Mouse (Mus musculus) retina, postnatal 7 days (tissue): Measurements from ENCODE around the gene Rbm24.

Source experiments
- DNase-seq: peaks from one replicate; pipeline ENCODE4 v3.0.0-alpha.2; 2012; ENCODE audit warnings: low read depth, low spot score

Rbm24 gene

DNA sequence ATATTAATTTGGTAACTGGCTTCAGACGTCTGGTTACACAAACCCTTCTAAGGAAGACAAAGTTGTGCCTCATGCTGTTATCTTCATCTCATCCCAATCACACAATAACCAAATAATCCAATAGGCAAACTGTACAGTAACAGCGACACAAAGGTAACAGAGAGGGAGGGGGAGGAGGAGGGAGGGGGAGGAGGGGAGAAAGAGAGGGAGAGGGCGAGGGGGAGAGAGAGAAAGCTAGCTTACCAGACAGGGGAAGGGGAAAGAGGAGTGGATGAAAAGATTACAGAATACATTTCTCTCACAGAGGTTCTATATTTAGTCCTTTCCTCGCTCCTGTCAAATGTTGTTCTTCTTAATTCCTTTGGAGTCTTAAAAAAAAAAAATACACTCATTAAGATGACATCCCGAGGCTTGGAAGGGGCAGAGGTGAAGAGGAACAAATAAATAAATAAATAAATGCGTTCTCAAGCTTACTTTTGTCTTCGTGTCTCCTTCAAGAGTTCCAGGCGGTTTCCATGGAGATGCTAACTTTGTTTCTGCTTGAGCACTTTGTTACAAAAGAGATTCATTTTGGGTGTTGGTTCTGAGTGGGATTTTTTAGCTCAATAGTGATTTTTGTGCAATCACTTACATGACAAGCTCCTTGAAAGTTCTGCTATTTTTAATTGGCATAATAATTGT, 15.8 kb downstream of the Rbm24 start:
- DNase-seq, result no peak

DNA sequence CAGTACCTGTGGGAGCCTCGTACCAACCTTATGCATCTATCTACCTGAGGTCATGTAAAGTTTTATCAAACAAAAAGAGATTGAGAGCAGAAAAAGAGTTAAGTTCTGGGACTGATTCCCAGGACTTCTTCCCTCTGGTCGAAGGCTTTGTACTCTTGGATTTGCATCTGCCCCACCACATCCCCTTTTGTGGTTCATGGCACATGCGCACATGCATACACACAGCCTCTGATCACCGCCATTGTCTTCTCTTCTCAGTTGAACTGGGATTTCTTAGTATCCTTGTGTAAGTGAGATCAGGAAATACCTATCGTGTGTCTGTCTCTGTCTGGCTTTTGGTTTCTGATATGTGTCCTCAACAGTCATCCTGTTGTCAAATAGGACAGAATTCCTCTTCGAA, 20.7 kb downstream of the Rbm24 start:
- DNase-seq, result no peak

DNA sequence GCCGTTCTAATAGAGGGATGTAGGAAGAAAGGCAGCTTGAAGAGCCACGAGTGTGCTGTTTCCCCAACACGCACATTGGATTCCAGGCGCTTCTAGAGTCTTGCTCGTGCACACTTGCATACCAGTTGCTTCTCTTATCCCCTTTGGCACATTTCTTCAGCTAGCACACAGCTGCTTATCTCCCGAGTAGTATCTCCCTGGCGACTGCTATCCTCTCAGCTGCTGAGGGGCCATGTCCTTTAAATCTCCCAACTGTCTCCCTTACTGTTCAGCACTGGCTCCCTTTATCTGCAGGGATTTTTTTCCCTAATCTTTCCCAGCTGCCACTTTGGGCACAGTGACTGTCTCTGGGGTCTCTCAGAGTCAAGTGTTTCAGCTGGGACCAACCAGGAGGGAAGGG, 25.8 kb downstream of the Rbm24 start:
- no peak for DNase-seq

DNA sequence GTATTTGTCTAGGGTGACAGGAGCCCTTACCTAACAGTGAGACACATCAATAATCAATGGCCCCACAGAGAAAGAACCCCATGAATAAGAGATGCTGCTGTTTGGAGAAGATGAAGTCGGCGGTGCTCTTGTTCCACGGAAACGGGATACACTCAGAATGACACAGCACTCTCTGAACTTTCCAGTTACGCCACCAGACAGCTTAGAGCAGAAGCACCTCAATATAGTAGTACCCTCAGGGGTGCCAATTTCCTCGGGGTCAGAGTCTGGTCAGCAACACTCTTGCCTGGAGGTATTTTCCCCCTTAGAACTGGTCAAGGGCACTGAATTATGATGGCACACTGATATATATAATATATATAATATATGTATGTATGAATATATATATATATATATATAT, 27.8 kb downstream of the Rbm24 start:
- no peak for DNase-seq

DNA sequence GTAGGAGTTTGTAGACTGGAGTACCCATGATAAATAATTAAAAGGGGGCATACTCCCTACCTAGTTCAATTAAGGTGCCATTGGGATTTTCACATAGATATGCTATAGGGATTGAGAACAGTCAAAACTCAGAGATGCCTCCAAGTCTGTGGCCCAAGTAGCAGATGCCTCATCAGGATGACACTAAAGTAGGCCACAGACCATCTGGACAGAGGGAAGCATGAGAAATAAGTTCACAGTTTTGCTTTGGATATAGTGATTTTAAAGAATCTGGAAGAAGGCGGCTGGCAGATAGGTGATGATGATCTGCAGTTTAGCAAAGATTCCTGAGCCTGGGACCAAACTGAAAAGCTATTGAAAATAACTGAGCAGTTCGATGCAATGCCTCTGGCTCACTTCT, 30.0 kb downstream of the Rbm24 start:
- DNase-seq, result no peak

DNA sequence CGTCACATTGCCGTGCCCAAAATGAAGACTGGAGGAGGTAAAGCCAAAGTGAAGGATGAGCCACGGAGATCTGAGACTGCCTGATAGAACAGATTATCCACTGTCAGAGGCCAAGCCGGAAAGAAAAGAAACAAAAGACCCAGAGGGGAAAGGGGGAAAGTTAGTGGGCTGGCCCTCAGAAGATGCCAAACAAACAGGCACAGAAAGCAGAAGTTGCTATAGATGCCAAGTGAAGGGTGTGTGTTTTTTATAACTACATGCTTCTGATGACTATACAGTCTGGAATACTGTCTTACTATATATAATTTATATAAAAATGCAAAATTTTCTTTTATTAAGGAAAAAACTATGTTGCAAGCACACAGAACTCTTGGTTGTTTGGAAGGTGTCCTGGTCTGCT, 31.7 kb downstream of the Rbm24 start:
- DNase-seq, result no peak

DNA sequence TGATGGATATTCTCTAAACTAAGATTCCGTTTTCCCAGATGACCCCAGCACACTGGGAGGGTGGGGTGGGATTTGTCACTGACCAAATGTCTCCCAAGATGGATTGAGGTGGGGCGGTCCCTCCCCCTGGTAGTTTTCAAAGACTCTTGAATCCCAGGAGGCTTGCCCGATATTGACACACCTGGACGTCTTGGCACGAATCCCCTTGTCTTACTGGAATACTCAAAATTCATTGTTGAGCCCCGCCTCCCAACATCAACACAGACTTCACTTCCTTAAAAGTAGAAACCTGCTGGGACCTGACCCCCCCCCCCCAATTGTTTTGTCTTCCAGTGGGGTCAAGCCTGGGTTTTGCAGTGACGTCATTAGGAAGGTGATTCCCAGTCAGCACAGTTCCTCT, 32.4 kb downstream of the Rbm24 start:
- DNase-seq, result no peak

DNA sequence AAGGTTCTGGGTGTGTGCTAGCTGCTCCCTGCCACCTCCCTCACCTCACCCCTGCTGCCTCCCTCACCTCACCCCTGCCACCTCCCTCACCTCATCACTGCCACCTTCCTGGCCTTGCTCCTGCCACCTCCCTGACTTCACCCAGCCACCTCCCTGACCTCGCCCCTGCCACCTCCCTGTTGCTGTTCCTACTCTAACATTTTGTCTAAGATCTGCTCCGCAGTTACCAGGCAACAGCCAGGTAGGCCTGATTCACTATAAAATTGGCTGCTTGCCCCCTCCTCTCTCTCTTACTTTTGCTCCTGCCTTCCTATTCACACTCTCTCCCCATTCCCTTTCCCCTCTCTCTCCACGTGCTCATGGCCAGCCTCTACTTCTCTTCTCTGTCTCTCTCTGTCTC, 33.3 kb downstream of the Rbm24 start:
- no peak for DNase-seq

DNA sequence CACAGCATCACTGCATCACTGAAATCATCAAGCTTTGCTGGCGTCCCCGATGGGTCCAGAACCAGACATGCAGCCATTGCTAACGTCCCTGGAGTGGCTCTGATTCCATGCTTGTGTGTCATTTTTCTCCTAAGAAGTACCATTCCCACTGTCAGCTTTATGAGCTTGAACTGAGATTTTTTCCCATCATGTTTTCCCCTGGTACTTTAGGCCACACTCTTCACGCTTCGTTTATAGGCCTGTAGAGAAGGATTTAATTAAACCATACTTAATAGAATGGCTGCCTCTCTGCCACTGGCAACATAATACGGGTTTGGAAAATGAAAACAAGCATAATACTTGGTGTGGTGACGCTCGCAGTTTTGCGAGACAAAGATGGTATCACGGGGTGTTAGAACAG, 41.3 kb downstream of the Rbm24 start:
- DNase-seq, result no peak

DNA sequence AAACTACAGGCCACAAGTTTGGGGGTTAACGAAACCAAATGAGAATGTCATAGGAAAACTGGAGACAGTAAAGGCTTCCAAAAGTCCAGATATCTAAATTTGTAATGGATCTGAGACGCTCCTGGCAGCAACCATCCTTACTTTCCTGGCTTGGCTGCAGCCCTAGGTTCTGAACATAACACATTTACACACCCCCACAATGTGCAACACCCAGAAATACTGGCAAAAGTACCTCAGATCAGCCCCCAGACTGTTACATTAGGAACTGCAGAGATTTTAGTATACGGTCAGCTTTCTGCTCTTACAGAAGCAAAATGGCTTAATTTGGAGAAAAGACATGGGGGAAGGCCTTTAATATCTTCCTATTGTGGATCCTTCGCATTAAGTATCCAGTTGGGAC, 44.0 kb downstream of the Rbm24 start:
- DNase-seq, result no peak

DNA sequence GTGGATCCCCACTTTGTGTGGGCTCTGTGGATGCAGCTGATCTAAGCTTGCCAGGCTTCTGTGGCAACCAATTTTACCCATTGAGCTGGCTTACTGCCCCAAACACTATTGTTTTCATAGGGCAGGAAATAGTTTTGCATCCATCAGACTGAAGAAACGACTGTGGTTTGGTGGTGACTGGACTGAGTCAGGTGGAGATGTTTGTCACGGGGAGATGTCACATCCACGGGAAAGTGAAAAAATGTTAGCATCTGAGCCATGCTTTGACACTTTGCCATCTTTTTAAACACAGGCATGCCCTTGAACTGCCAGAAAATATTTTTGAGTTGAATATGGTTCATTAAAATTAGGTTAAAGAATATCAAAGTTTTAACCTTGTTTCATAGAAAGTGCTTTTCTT, 45.5 kb downstream of the Rbm24 start:
- DNase-seq, result no peak

DNA sequence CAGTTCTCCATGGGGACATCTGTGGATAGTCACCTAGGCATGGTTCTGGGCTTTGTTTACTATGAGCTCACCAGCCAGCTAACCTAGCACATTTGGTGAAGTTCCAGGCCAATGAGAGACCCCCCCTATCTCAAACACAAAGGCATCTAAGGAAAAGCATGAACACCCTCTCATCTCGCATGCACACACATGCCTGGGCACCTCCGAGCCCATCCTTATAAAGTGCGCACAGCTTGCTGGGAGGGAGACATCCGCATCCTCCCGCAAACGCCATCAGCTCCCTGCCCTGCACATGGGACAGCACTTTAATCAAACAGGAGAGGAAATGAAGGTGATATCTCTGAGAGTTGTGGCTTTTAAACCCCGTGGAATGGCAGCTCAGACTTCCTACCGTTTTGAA, 50.0 kb downstream of the Rbm24 start:
- no peak for DNase-seq

DNA sequence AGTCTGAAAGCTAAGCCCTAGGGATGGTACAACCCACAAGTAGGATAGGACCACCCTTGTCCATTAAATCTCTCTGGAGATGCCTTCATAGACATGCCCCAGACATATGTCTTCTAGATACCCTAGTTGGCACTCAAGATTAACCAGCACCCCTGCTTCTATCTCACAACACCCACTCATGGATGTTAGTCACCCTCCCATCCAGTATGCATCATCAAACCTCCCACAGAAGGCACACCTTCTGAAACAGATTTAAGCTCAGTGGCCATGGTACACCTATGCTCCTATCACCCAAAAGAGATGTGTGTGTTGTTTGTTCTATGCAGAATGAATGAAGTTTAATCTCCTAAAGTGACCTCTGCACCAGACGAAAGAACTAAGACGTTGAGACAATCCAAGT, 51.3 kb downstream of the Rbm24 start:
- no peak for DNase-seq
